Mouse (Mus musculus): Measurements from ENCODE around the gene Tmco3. TPM values are rescaled to one million over a fixed set of nuclear protein-coding genes. Genes with fewer than 3 reads are reported as not detected.
A peak's percentile ranks its signal among the peaks of the same experiment; 100 is the strongest.

Gene Tmco3
- polyA plus RNA-seq, 1 experiment from 2014 or later = 3.7 TPM

- DNase-seq (no peak), ATAC-seq (no peak)
- Histone ChIP-seq H3K27ac (ENCODE audit: low read depth) (no peak overlapping the region), H3K36me3 (replicated peaks; ENCODE audit: insufficient read depth, low read length) (peaks cover 72% of the 10 kb centered on the region), H3K27me3 (ENCODE audit: insufficient read depth, low read length) (no peaks in the 10 kb centered on the region), H3K9me3 (ENCODE audit: low read length) (no peaks in the 10 kb centered on the region), H3K9ac (replicated peaks) (no peak overlapping the region), H3K4me3 (ENCODE audit: low read depth, low read length) (no peak overlapping the region), H3K4me2 (ENCODE audit: low read depth, low read length) (no peak overlapping the region), H3K4me1 (ENCODE audit: insufficient read depth) (peaks cover 38% of the 10 kb centered on the region)
- TF ChIP-seq CTCF (IDR thresholded peaks at IDR 0.05; ENCODE audit: low read depth) = no peak
- no peak for TF ChIP-seq EP300 (IDR thresholded peaks at IDR 0.05; ENCODE audit: low read depth)
- WGBS (ENCODE audit: insufficient replicate concordance) = 77% methylated on average over 7 of the region's 7 CpGs
These were observed 62.1 kb downstream of the Tmco3 start for GRCm38 (mm10) chr8:13350052-13350451.

- no peak overlapping the region for H3K9ac ChIP-seq (replicated peaks)
- peaks cover 41% of the 10 kb centered on the region for H3K4me1 ChIP-seq (ENCODE audit: insufficient read depth)
- TF ChIP-seq EP300 (IDR thresholded peaks at IDR 0.05; ENCODE audit: low read depth) (no peak), CTCF (IDR thresholded peaks at IDR 0.05; ENCODE audit: low read depth) (no peak)
- ATAC-seq (no peak), DNase-seq (no peak)
- no peak overlapping the region; the same call in 1 of the 2 replicates for H3K4me2 ChIP-seq (ENCODE audit: low read depth, low read length)
- no peaks in the 10 kb centered on the region for H3K27me3 ChIP-seq (ENCODE audit: insufficient read depth, low read length)
- no peaks in the 10 kb centered on the region for H3K9me3 ChIP-seq (ENCODE audit: low read length)
- peaks cover 72% of the 10 kb centered on the region for H3K36me3 ChIP-seq (replicated peaks; ENCODE audit: insufficient read depth, low read length)
- WGBS (ENCODE audit: insufficient replicate concordance) = 62% methylated on average over 5 of the region's 5 CpGs
- no peak overlapping the region for H3K27ac ChIP-seq (ENCODE audit: low read depth)
- H3K4me3 ChIP-seq (ENCODE audit: low read depth, low read length) = no peak overlapping the region
These were observed 63.6 kb downstream of the Tmco3 start for GRCm38 (mm10) chr8:13351593-13351992.

- no peak for DNase-seq
- peaks cover 73% of the 10 kb centered on the region for H3K36me3 ChIP-seq (replicated peaks; ENCODE audit: insufficient read depth, low read length)
- no peak overlapping the region for H3K4me3 ChIP-seq (ENCODE audit: low read depth, low read length)
- TF ChIP-seq CTCF (IDR thresholded peaks at IDR 0.05; ENCODE audit: low read depth) (no peak), EP300 (IDR thresholded peaks at IDR 0.05; ENCODE audit: low read depth) (no peak)
- WGBS (ENCODE audit: insufficient replicate concordance) = 75% methylated on average over 8 of the region's 8 CpGs
- peak overlapping the region; percentile 87 for H3K27ac ChIP-seq (ENCODE audit: low read depth)
- peaks cover 41% of the 10 kb centered on the region for H3K4me1 ChIP-seq (ENCODE audit: insufficient read depth)
- H3K9me3 ChIP-seq (ENCODE audit: low read length) = no peaks in the 10 kb centered on the region
- no peaks in the 10 kb centered on the region for H3K27me3 ChIP-seq (ENCODE audit: insufficient read depth, low read length)
- H3K9ac ChIP-seq (replicated peaks) = peak overlapping the region; percentile 41
- H3K4me2 ChIP-seq (ENCODE audit: low read depth, low read length) = peak overlapping the region; percentile 39
- ATAC-seq = no peak
These were observed 64.6 kb downstream of the Tmco3 start for GRCm38 (mm10) chr8:13352601-13353000.

- WGBS (ENCODE audit: insufficient replicate concordance) = 35% methylated on average over 9 of the region's 9 CpGs
- no peak overlapping the region for H3K4me3 ChIP-seq (ENCODE audit: low read depth, low read length)
- peak overlapping the region; percentile 39 for H3K4me2 ChIP-seq (ENCODE audit: low read depth, low read length)
- H3K27ac ChIP-seq (ENCODE audit: low read depth) = peak overlapping the region; percentile 87
- ATAC-seq (peak; percentile 71), DNase-seq (no peak)
- TF ChIP-seq EP300 (IDR thresholded peaks at IDR 0.05; ENCODE audit: low read depth) (0 out of 2 replicates have a peak, but pooled peaks have one; percentile 63), CTCF (IDR thresholded peaks at IDR 0.05; ENCODE audit: low read depth) (no peak)
- peak overlapping the region; percentile 41 for H3K9ac ChIP-seq (replicated peaks)
- H3K27me3 ChIP-seq (ENCODE audit: insufficient read depth, low read length) = no peaks in the 10 kb centered on the region
- H3K36me3 ChIP-seq (replicated peaks; ENCODE audit: insufficient read depth, low read length) = peaks cover 71% of the 10 kb centered on the region
- H3K4me1 ChIP-seq (ENCODE audit: insufficient read depth) = peaks cover 41% of the 10 kb centered on the region
- no peaks in the 10 kb centered on the region for H3K9me3 ChIP-seq (ENCODE audit: low read length)
These were observed 65.3 kb downstream of the Tmco3 start for GRCm38 (mm10) chr8:13353155-13353833.

DNA sequence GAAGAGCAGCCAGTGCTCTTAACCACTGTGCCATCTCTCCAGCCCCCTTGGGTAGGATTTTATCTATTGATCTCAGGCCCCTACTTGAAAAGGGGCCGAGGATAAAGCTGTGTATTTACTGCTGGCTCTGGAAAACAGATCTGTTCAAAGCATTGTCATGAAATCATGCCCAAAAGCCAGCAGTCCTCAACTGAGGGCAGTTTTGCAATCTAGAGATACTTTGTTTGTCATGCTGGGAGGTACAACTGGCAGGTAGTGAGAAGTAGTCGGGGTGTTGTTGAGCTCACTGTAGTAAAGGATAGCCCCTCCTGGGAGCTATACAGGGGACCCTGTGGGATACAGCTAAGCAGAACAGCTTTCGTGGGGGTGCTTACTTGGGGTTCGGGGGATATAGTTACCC, 65.9 kb downstream of the Tmco3 start:
- ATAC-seq (peak; percentile 64), DNase-seq (no peak)
- H3K4me1 ChIP-seq (ENCODE audit: insufficient read depth) = peaks cover 41% of the 10 kb centered on the region
- H3K9ac ChIP-seq (replicated peaks) = no peak overlapping the region; the same call in 1 of the 2 replicates
- no peak for TF ChIP-seq EP300 (IDR thresholded peaks at IDR 0.05; ENCODE audit: low read depth)
- no peak for TF ChIP-seq CTCF (IDR thresholded peaks at IDR 0.05; ENCODE audit: low read depth)
- no peaks in the 10 kb centered on the region for H3K27me3 ChIP-seq (ENCODE audit: insufficient read depth, low read length)
- 0 out of 2 replicates have a peak overlapping the region, but pooled peaks have one; percentile 13 for H3K4me2 ChIP-seq (ENCODE audit: low read depth, low read length)
- no peaks in the 10 kb centered on the region for H3K9me3 ChIP-seq (ENCODE audit: low read length)
- H3K36me3 ChIP-seq (replicated peaks; ENCODE audit: insufficient read depth, low read length) = peaks cover 71% of the 10 kb centered on the region
- 50% methylated on average over 4 of the region's 4 CpGs for WGBS (ENCODE audit: insufficient replicate concordance)
- no peak overlapping the region for H3K4me3 ChIP-seq (ENCODE audit: low read depth, low read length)
- H3K27ac ChIP-seq (ENCODE audit: low read depth) = peak overlapping the region; percentile 87

DNA sequence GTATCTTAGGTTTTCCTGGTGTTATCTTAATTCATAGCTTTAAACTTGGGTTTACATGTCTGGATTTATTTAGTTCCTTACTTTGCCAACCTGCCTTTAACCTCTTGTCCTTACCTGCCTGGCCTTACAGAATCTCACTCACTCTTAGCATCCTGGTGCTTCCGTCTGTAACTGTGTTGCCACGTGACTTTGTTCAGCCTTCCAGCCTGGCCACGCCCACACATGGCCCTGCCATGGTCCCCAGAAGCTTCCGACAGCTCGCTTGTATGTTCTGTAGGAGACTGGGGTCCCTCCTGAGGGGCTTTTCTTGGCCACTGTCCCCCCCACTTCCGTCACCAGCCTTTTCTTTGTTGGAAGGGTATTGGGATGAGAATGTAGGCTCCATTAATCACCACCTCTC, 68.2 kb downstream of the Tmco3 start:
- Histone ChIP-seq H3K27ac (ENCODE audit: low read depth) (no peak overlapping the region), H3K4me2 (ENCODE audit: low read depth, low read length) (no peak overlapping the region), H3K4me3 (ENCODE audit: low read depth, low read length) (no peak overlapping the region), H3K36me3 (replicated peaks; ENCODE audit: insufficient read depth, low read length) (peaks cover 70% of the 10 kb centered on the region), H3K9ac (replicated peaks) (no peak overlapping the region), H3K4me1 (ENCODE audit: insufficient read depth) (peaks cover 31% of the 10 kb centered on the region), H3K27me3 (ENCODE audit: insufficient read depth, low read length) (no peaks in the 10 kb centered on the region), H3K9me3 (ENCODE audit: low read length) (no peaks in the 10 kb centered on the region)
- 76% methylated on average over 6 of the region's 6 CpGs for WGBS (ENCODE audit: insufficient replicate concordance)
- TF ChIP-seq EP300 (IDR thresholded peaks at IDR 0.05; ENCODE audit: low read depth) (no peak), CTCF (IDR thresholded peaks at IDR 0.05; ENCODE audit: low read depth) (no peak)
- DNase-seq (no peak), ATAC-seq (no peak)

Data from liver, postnatal 0 days (tissue).